Mouse (Mus musculus): Measurements from ENCODE around the gene 4930415O20Rik. TPM values are rescaled to one million over a fixed set of nuclear protein-coding genes. Genes with fewer than 3 reads are reported as not detected.

The 4930415O20Rik gene
- total RNA-seq, 2 experiments from 2014 or later, result not detected

DNA sequence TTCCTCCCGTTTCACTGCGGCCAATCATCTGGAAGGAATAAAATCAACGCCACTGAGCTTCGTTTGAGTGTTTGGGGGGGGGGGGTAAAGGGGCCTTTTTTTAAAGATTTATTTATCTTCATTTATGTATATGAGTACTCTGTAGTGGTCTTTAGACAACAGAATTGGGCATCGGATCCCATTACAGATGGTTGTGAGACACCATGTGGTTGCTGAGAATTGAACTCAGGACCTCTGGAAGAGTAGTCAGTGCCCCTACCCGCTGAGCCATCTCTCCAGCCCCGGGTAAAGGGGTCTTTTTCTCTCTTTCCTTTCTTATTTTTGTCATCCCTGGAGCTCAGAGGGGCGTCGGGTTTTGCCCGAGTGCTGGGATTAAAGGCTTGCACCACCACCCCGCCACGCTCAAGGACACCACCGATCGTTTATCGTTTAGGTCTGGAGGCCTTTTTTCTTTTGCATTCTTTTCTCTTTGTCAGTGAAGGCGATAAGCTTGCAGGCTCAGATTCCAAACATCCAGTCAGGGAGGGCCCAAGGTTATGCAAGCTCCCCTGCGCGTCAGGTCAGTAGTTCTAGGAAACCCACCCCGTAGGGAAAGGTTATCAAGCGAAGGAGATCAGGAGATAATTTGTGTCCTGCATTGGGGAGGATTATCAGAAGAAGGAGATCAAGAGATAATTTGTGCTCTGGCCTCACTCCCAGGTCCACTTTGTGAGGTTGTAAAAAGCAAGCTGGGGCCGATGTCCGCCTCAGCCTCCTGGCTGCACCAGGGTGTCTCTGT is 2.4 kb upstream of the 4930415O20Rik start:
- ATAC-seq (replicated peaks; ENCODE audit: poor library complexity), result no peak

DNA sequence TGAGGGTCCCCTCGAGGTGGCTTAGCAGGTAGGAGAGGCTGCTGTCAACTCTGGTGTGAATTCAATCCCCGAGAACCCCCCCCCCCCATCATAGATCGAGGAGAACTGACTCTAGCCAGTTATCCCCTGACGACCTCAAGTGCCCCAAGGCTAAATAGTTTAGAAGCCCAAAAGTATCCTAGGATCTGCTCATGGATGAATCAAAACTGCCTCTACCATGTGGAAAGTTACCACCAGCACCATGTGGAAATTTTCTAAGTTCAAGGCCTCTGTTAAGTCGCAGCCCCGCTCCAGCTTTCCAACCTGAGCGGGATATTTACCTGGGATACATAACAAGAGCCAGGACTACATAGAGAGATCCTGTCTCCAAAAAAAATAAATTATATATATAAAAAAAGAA is 1.6 kb upstream of the 4930415O20Rik start:
- ATAC-seq (replicated peaks; ENCODE audit: poor library complexity), result no peak

DNA sequence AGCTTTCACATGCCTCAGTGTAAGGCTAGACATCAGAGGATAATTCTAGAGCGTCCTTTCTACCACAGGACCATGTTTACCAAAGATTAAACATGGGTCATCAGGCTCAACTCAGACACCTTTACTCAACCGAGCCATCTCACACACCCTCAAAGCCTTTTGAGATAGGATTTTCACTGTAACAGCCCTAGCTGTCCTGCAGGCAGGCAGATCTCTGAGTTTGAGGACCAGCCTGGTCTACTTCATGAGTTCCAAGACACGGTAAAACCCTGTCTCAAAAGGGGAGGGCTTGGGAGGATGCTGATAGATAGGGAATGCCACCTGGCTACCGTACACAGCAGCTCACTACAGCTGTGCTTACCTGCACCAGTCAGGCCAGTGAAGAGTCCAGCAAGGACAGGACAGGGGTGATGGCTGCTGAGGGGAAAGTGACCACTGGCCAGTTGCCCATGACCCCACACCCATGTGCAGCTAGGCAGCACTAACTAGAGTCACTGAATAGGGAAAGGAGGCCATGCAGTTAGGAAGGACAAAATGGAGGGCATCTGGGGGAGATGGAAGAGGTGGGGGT is 924 bp upstream of the 4930415O20Rik start:
- no peak for ATAC-seq (replicated peaks; ENCODE audit: poor library complexity)

DNA sequence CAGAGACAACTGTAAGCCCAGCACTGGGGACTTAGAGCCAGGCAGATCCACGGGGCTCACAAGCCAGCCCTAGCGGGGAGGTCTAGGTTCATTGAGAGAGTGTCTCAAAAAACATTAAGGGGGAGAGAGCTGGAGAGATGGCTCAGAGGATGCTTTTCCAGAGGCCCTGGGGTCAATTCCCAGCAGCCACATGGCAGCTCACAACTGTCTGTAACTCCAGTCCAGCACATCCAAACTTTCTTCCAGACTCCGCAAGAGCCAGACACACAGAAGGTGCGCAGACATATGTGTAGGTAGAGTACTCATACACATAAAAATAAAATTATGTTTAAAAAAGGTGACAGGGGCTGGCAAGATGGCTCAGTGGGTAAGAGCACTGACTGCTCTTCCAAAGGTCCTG is 2.5 kb downstream of the 4930415O20Rik start:
- no peak for ATAC-seq (replicated peaks; ENCODE audit: poor library complexity)

DNA sequence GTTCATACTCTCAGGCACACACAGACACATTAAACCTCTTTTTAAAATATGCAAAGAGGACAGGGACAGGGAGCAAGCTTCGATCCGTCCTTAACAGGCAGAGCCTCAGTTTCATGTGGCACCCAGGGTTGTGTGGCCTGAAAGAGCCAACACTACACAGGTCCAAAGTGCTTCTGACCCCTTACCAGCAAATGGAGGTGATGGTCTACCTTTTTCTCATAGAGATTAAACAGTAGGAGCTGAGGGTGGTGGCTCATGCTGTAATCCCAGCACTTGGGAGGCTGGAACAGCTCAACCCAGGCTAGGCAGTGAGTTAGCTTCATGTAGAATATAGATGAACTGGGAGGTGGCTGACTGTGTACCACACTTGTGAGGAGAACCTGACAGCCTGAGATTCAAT is 8.5 kb downstream of the 4930415O20Rik start:
- ATAC-seq (replicated peaks; ENCODE audit: poor library complexity), result no peak

DNA sequence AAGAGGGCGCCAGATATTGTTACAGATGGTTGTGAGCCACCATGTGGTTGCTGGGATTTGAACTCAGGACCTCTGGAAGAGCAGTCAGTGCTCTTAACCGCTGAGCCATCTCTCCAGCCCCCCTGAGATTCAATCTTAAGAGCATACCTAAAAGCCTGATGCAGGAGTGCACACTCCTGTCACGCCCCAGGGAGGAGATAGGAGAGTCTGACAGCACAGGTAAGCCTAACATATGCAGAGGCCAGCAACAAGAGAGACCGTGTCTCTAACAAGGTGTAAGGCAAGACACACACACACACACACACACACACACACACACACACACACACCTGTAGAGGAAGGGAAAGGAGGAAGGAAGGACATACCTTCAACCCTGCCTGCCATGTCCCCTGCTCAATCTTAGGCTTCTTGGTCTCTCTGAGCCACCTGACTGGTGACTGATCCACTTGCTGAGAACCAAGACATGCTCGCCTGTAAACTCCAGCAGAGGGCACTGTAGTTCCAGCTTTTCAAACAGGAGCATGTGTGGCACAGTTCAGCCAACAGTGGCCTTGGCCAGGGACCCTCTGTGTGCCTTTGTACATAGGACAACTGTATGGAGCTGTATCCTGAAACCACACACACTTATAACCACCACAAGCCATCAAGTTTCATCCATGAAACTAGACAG is 9.1 kb downstream of the 4930415O20Rik start:
- ATAC-seq (replicated peaks; ENCODE audit: poor library complexity), result peak; percentile 99

DNA sequence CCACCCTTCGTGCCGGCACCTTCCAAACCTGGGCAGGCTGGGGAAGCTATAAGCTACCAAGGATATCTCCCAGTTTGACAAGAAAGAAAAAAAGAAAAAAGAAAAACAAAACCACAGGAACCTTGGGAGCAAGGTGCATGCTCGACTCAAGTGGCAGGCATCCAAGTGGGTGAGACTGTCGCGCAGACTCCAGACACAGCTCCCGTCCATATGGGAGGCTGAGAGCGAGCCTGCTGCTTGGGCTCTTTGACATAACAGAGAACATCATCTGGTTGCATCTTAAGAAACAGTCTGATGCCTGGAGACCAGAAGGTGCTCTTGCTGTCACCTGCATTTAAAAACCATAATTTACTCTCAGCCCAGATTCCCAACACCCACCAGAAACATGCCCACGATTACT is 11.6 kb downstream of the 4930415O20Rik start:
- ATAC-seq (replicated peaks; ENCODE audit: poor library complexity), result no peak

DNA sequence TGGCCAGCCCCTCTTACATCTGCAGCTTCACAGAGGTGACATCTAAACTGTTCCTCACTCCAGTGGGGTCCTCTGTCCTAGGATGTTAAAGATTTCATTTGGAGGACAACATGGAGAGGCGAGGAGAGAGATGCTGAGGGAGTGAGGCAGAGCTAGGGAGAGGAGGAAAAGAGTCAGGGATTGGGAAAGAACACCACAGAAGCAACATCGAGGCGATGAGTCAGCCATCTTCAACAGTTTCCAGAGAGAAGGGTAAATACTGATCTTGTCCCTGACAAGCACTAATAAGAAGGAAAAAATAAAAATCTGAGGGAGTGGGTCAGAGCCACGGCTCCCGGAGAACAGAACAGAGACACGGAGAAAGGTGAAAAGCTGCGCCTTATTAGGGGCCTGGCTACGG is 12.2 kb downstream of the 4930415O20Rik start:
- ATAC-seq (replicated peaks; ENCODE audit: poor library complexity), result no peak

DNA sequence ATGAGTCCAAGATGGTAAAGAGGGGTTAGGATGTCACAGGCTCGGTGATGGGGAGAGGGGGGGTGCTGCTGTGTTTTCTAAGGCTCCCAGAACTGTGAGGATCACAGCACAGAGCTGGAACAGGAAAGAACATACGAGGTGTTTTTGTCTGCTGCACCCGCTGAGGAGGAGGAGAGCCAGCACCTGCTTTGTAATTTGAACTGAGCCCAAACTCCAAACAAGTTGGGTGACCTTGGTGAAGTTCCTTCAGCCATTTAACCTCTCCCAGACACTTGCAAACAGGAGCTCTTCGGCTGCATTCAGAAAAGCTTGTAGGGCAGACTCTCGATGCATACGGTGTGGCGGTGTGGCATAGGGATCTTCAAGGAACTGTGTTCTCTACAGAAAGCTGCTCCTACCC is 14.6 kb downstream of the 4930415O20Rik start:
- ATAC-seq (replicated peaks; ENCODE audit: poor library complexity), result no peak

DNA sequence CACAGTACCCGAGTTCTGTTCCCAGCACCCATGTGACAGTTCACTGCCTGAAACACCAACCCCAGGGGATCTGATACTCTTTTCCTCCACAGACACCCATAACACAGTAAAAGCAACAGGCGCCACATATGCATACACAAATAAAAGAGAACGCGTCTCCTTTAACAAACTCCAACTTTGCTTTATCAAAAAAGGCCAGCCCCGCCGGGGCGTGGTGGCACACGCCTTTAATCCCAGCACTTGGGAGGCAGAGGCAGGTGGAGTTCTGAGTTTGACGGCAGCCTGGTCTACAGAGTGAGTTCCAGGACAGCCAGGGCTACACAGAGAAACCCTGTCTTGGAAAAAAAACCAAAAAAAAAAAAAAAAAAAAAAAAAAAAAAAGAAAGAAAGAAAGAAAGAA is 15.3 kb downstream of the 4930415O20Rik start:
- ATAC-seq (replicated peaks; ENCODE audit: poor library complexity), result 0 out of 2 replicates have a peak, but pooled peaks have one; percentile 30

DNA sequence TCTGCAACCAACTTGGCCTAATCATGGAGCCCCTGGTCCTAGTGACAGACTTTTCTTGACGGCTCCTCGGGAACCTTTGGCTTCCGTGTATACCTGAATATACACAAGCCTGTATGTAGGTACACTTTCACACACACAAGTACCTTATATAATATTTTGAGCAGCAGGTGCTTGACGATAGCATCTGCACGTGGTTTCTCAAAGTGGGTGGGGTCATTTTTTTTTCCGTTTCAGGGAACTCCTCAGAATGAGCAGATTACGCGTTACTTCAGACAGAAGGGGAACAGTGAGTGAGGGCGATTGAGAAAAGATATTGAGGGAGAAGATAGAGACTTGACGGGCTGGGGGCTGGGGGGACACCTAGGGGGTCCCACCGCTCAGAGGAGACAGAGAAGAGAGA is 16.9 kb downstream of the 4930415O20Rik start:
- ATAC-seq (replicated peaks; ENCODE audit: poor library complexity), result peak; percentile 20; the same call in 1 of the 2 replicates

DNA sequence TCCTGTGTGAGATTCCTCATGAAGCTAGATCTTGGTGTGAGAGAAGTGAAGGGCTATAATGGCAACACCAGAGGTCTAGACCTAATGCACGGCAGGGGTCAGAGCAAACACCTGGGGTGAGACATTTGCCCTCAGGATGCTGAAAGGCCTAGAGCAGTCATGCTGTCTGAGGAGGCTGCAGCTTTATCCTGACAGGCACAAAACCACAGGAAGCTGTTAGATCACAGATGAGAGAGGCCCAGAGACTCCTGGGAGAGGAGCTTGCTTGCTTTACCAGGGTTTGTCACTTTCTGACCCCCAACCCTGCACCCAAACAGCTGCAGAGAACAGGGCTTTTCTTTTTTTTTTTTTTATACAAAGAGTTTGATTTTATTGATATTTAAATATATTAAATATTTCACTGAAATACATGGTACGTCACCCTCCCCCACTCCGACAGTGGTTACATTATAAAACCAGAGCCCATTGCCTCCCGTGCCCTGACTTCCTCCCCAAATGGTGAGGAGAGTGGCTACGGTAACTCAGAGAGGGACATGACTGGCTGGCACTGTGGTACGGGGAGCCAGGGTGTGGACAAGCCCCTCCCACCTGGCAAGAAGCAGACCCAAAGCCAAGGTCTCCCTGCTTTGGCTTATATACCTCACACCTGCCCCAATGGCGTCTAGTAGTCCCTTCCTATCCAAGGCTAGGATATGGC is 19.0 kb downstream of the 4930415O20Rik start:
- ATAC-seq (replicated peaks; ENCODE audit: poor library complexity), result peak; percentile 42

DNA sequence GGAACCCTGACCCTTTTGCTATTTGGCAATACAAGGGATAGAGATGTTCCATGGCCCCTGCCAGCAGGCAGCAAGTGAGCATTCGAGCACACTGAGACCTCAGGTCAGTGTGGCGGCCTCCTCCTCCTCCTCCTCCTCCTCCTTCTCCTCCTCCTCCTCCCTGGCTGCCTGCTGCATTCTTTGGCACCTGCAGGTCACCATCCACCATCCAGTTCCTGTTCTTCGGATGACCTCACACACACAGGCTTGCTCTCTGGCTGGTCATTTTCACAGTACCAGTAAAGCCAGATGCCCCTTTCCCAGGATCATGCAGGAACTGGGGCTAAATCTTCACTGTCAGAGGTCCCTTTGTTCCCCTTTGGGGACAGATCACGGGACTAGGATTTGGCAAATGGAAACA is 20.6 kb downstream of the 4930415O20Rik start:
- ATAC-seq (replicated peaks; ENCODE audit: poor library complexity), result no peak

DNA sequence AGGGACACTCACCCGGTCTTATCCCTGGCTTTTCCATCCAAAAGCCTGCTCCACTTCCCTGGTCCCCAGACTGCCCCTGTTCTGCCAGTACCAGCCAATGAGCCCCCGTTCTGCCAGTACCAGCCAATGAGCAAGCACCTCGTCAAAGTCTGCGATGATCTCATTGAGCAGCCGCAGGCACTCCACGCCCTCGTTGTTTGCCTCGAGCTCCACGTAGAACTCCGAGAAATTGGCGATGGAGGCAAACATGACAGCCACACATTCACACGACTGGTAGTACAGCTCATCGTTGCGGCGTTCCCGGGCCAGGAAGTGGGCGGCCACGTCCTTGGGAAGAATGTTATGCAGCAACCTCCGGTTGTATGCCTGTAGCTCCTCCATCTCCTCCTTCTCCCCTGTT is 23.4 kb downstream of the 4930415O20Rik start:
- no peak for ATAC-seq (replicated peaks; ENCODE audit: poor library complexity)

DNA sequence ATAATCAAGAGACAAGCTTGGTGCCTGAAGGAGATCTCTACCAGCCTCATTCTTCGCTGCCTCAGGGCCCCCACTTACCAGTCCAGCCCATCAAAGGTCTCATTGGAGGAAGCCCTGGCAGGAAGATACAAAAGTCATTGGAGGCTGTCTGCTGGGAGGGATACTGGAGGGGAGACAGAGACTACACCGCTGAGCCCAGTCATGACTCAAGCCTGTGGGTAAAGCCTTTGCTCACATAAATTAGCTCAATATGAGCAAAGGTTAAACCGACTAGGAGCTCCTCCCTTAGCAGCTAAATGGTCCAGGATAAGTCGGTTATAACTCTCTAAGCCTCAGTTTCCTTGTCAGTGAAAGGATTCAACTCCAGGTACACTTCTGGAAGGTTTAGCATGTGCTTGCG is 24.2 kb downstream of the 4930415O20Rik start:
- no peak for ATAC-seq (replicated peaks; ENCODE audit: poor library complexity)

DNA sequence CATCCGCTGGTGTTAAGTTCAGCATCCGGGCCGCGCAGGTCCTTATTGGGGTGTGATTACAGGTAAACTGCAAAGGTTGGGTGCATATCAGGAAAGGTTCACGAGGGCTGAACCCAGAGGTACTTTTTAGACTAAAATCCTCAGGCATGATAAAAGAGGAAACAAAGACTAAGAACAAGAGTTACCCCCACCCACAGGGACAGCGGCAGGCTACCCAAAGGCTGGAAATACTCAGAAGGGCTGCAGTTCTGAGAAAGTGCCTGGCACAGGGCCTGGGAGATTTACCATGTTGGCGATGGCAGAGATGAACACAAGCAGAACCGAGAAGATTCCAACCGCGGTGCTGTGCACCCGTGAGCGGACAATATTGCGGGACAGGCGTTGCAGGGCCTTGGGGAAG is 25.8 kb downstream of the 4930415O20Rik start:
- no peak for ATAC-seq (replicated peaks; ENCODE audit: poor library complexity)

DNA sequence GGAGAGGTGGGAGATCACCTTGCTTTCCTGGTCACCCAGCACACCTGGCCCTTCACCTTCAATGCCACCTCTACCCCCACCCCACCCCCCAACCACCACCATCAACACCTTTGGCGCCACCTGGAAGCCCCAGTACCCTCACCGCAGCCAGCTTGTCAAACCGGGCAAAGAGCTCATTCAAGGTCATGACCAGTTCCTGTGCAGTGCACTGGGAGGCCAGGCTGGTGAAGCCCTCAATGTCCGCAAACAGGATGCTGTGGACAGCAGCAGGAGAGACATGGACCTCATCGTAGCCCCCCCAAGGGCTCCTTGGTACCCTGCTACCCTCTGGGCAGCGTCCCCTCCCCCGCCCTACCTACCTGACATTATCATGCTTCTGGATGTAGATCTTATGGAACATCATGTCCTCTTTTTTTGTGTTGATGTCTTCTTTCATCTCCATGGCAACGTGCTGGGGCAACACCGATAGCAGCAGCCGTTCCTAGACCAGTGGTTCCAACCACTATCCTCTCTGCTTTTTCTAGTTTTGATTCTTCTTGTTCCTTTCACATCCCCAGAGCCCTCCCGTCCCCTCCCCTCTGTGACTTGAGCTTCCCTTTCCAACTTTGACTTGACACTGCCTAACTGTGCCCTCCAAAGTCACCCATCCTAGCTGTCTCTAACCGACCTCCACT is 29.4 kb downstream of the 4930415O20Rik start:
- no peak for ATAC-seq (replicated peaks; ENCODE audit: poor library complexity)

DNA sequence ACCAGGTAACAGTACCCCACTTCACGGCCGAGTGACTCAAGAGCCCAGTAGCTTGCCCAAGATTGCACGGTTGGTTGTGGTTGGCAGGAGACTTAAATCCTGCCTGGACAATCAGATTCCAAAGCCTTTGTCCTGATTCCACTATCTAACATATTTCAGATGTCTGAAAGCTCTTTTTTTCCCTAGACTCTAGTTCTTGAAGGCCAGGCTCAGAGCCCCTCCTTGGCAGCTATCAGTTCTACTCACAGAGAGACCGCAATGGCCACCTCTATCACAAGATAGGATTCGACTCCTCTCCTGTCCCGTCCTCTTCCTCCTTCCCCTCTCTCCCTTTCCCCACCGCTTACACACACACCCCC is 31.0 kb downstream of the 4930415O20Rik start:
- ATAC-seq (replicated peaks; ENCODE audit: poor library complexity), result peak; percentile 19; the same call in 1 of the 2 replicates

DNA sequence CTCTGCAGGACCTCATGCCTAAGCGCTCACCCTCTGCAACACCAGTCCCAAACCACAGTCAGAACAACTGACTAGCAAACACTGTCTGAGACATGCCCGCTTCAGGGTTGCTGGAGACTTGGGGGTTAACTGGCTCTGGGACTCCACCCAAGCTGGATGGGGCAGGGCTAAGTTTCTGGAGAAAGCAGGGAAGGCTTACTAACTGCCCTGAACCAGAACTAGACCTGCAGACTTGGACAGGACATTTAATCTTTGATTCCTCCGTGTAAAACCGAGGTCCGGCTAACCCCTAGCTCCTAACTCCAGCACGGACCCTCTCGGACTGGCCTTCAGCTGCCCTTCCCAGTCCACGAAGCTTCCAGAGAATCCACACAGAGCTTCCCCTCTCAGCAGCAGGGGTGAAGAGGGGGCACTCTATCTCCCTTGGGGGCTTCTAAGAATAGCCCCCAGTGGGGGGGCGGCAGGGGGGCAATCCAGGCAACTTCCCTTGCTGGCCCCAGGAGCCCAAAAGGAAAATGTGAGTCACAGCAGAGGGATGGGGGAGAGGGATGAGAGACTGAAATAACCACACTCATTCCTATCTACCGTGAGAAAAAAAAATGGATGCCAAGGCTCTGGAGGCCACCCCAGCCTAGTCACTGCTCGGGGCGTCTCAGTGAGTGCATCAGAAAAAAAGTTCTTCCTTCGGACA is 31.5 kb downstream of the 4930415O20Rik start:
- peak; percentile 47 for ATAC-seq (replicated peaks; ENCODE audit: poor library complexity)

DNA sequence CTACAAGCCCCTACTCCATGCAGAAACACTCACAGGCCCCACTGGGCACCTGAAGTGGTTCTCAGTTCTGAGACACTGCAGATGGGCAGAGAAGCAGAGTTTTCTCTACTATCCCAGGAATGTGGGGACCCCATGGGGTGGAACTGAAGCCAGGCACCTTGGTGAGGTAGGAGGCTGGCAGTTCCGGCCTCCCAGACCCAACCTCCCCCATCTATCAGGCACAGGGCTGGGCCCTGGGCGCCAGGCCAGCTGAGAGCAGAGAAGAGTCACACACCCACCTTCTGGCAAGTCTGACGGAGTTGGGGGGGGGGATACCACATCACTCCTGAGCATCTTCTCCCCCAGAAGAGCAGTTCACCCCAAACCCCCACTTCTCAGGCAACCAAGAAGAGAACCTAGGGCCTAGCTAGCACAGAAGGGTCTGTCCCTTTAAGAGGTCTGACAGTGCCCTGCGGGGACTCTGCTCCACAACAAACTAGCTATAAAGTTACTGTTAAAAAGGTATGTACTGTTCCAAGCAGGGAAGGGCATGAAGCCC is 32.2 kb downstream of the 4930415O20Rik start:
- ATAC-seq (replicated peaks; ENCODE audit: poor library complexity), result peak; percentile 30

Data from megakaryocyte progenitor cell, adult 5-6 weeks (primary cell).